Mouse (Mus musculus): ENCODE data around the gene Vegfd.

- TF ChIP-seq CTCF (IDR thresholded peaks at IDR 0.05; ENCODE audit: borderline replicate concordance, insufficient read depth, low read length) (no peak), POLR2A (IDR thresholded peaks at IDR 0.05; ENCODE audit: low read depth, low read length) (no peak)
These were observed 57.4 kb downstream of the Vegfd start for GRCm38 (mm10) chrX:164430621-164431020.
